Mouse (Mus musculus) lung, adult 2 months (tissue): ENCODE results near the gene Arv1. TPM values are rescaled to one million over a fixed set of nuclear protein-coding genes. Genes with fewer than 3 reads are reported as not detected.

Experiments used
- DNase-seq: peaks from one replicate; pipeline ENCODE4 v3.0.0; 2022
- H3K4me1 ChIP-seq: fragments of 200-500 bp; 2 replicates; pipeline ENCODE4 v1.6.1; 2011; ENCODE audit warnings: low read length; ENCODE audit not compliant: control insufficient read depth, insufficient read depth
- H3K4me3 ChIP-seq: fragments of 200-500 bp; replicated peaks from 2 replicates; pipeline ENCODE3; 2011; ENCODE audit warnings: low read depth, mild to moderate bottlenecking, control low read depth, low read length; ENCODE audit errors: extremely low read depth
- CTCF ChIP-seq: fragments of 200-500 bp; IDR thresholded peaks from 2 replicates; pipeline ENCODE4 v1.5.1; 2011; ENCODE audit warnings: mild to moderate bottlenecking, low read length, control low read depth; ENCODE audit not compliant: insufficient read depth
- POLR2A ChIP-seq: fragments of 200-500 bp; IDR thresholded peaks from 2 replicates; pipeline ENCODE4 v1.6.1; 2011; ENCODE audit warnings: low read depth, mild to moderate bottlenecking, control low read depth, low read length, borderline replicate concordance; ENCODE audit errors: extremely low read depth
- WGBS: fragments of 180-500 bp; shearing (Covaris S2); methylation state at CpG from one replicate; pipeline ENCODE4 v1.1.7; 2018; 5-methylcytosine and 5-hydroxymethylcytosine counted together
- polyA plus RNA-seq: library from polyadenylated mRNA; depleted of rRNA; stranded (reverse); fragments of >200 nt; gene quantifications from 2 replicates; pipeline ENCODE4 v1.2.3, GENCODE M21; 2012; rRNA removed

The Arv1 gene
- polyA plus RNA-seq, 1 experiment: 15.6 TPM

DNA sequence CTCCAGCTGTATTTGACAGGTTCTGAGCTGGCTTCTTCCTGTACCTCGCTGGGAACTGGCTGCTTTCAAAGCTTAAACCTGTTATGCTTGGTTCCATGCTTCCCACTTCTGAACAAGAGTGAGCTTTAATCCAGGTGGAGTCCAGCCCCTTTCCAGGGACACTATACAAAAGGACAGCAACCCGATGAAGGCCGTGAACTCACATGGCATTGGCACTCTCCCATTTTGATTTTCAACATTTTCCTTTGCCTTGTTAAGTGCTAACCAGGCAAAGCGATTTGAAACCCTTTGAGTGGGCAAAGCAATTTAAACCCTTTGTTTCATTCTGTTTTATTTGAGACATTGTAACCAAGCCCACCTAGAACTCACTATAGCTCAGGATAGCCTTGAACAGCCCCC lies 32.9 kb downstream of the Arv1 start:
- no peak for TF ChIP-seq CTCF
- TF ChIP-seq POLR2A: no peak
- Histone ChIP-seq H3K4me1 (peaks cover 6% of the 10 kb centered on the region; the same call in 1 of the 2 replicates), H3K4me3 (no peak overlapping the region)
- DNase-seq: no peak
- 31% methylated on average over 4 of the region's 4 CpGs for WGBS

DNA sequence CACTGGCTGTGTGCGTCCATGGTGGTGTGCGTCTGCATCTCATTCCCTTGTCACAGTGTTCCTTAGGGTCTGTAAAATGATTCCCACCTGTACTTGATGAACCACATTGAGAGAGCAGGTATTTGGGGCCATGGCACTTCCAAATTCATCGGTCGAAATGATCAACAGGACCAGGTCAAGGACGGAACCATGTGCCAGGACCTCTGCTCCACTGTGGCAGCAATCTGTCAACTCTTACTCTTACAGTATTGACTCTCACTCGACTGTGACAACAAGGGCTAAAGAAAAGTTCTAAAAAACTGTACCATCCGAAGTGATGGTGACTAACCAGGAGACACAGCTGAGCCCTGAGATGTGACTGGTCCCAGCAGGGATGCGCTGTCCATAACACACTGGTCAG lies 33.5 kb downstream of the Arv1 start:
- Histone ChIP-seq H3K4me3 (no peak overlapping the region), H3K4me1 (peaks cover 6% of the 10 kb centered on the region; the same call in 1 of the 2 replicates)
- no peak for DNase-seq
- TF ChIP-seq POLR2A (no peak), CTCF (no peak)
- WGBS: 73% methylated on average over 8 of the region's 8 CpGs

DNA sequence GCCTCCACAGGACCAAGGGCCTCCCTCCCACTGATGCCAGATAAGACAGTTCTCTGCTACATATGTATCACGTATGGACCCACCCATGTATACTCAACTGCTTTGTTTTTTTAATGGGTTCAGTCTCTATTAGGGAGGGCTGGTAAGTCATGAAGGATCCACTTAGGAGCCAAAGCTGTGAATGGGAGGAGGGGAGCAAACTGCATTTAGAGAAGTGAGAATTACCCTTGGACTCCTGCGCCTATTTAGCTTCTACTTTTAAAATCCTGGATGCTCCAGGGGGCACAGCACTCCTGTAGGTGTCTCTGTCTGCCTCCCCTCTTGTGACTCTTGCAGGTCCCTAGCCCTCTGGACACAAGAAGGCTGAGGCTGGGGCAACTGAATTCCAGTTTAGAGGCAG lies 34.2 kb downstream of the Arv1 start:
- 65% methylated on average over 2 of the region's 2 CpGs for WGBS
- H3K4me1 ChIP-seq: peaks cover 4% of the 10 kb centered on the region; the same call in 1 of the 2 replicates
- no peak for TF ChIP-seq POLR2A
- no peak for TF ChIP-seq CTCF
- no peak overlapping the region for H3K4me3 ChIP-seq
- no peak for DNase-seq

DNA sequence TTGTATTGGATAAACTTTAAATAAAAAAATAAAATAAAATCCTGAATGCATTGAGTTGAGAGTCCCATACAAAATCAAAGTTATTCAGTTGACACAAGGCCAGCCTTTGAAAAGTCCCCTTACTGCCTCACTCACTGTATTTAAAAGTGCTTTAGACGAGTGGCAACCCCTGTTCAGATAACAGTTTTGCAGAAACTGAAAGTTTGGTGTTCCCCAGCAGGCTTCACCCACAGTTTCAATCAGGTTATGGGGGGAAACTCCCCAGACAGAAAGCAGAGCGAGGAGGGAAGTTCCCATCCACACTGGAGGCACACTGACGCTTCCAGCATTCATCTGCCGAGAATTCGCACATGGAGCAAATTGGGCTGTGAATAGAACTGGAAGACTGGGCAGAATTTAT lies 34.7 kb downstream of the Arv1 start:
- TF ChIP-seq CTCF: no peak
- no peak for TF ChIP-seq POLR2A
- H3K4me1 ChIP-seq: peaks cover 3% of the 10 kb centered on the region; the same call in 1 of the 2 replicates
- no peak for DNase-seq

DNA sequence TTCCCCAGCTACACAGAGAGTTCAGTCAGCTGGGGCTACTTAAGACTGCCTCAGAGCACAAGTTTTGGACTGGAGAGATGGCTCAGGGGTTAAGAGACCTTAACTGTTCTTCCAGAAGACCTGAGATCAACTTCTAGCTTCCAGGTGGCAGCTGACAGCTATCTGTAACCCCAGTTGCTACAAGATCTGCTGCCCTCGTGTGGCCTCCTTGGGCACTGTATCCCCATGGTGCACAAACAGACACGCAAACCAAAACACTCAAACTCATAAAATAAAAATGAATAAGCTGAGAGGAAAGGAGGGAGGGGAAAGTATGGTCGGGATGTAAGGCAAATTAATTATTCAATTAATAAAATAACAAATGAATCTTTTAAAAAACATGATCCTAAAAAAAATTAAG lies 36.6 kb downstream of the Arv1 start:
- Histone ChIP-seq H3K4me1 (no peaks in the 10 kb centered on the region), H3K4me3 (no peak overlapping the region)
- TF ChIP-seq CTCF (peak; percentile 63), POLR2A (no peak)
- DNase-seq: peak; percentile 26
- 34% methylated on average over 3 of the region's 3 CpGs for WGBS

More for the DNA sequence above, 34.7 kb downstream of the Arv1 start:
- H3K4me3 ChIP-seq: no peak overlapping the region
- 58% methylated on average over 5 of the region's 5 CpGs for WGBS

DNA sequence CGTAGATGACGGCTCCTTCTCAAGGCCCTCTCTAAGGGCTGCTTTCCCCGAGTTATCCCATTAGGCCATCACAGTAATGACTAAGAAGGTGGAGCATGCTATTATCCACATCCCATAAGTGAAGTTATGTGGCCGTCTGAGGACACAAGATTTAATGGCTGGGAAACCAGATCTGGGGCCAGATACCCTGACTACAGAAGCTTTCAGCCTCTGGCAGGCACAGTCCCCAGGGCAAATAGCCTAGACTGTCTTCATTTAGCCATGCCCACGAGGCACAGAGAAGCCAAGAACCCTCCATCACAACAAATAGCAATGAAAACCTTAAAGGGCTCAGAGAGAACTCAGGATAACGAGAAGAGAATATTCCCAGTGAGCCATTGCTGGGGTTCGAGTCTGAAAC lies 41.1 kb downstream of the Arv1 start:
- WGBS: 66% methylated on average over 7 of the region's 7 CpGs
- DNase-seq: no peak

DNA sequence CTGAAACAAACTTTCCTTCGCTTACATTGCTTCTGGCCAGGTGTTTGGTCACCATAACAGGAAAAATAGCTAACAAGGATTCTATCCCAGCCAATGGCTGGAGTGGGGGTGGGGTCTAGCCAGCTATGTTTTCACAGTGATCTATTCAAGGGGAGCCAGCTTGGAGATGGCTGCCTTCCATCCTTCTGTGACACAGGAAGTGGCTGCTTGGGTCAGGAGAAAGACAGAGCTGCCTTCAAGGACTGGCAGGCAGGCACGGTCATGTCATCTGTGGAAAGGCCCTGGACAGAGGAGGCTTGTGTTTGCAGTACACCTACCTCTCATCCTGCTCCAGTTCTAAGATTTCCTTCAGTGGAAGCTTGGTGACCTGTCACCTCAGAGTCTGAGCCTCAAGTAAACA lies 50.5 kb downstream of the Arv1 start:
- TF ChIP-seq POLR2A: no peak
- no peak for TF ChIP-seq CTCF
- DNase-seq: no peak
- 46% methylated on average over 2 of the region's 2 CpGs for WGBS
- Histone ChIP-seq H3K4me1 (no peaks in the 10 kb centered on the region), H3K4me3 (no peak overlapping the region)

More for the DNA sequence above, 41.1 kb downstream of the Arv1 start:
- Histone ChIP-seq H3K4me3 (no peak overlapping the region), H3K4me1 (no peaks in the 10 kb centered on the region)
- TF ChIP-seq CTCF (no peak), POLR2A (no peak)

DNA sequence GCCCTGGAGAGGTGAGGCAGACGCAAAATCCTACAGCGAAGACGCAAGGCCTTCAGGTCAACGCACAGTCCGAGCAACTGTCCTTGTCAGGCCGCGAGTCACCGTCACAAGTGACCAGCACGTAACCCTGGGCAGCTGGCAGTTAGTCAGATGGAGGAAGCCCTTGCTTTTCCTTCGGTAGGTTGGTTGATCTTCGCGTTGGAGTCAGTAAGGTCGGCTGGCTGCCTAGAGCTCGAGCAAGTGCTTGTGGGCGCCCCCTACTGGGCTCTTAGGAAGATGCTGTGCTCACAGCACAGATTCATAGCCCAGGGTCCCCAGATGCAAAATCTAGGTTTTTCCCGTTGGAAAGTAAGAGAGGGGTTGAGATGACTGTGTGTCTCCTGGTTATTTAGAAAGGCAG lies 53.8 kb downstream of the Arv1 start:
- WGBS: 17% methylated on average over 16 of the region's 16 CpGs

DNA sequence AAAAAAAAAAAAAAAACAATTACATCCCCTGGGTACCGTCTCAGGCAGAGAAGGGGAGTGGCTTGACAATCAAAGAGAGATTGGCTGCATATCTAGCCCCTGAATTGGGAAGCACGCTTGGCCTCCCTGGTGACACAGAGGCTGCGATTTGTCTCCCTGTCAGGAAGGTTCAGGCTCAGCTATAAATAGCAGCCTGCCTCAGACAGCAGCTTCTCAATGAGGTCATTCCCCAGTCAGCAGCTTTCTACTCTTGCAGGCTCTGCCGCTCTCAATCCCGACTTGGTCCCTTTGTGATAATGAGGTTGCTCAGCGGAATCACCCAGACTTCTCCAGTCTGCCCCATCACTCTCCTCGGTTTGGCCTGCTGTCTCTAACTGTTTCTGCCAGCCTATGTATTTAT lies 58.3 kb downstream of the Arv1 start:
- no peak for TF ChIP-seq CTCF
- no peak for TF ChIP-seq POLR2A
- Histone ChIP-seq H3K4me3 (no peak overlapping the region), H3K4me1 (no peaks in the 10 kb centered on the region)
- 6% methylated on average over 7 of the region's 7 CpGs for WGBS
- no peak for DNase-seq

More for the DNA sequence above, 53.8 kb downstream of the Arv1 start:
- DNase-seq: peak; percentile 52
- no peak overlapping the region for H3K4me3 ChIP-seq
- TF ChIP-seq CTCF: peak; percentile 66
- no peak for TF ChIP-seq POLR2A
- H3K4me1 ChIP-seq: no peaks in the 10 kb centered on the region

DNA sequence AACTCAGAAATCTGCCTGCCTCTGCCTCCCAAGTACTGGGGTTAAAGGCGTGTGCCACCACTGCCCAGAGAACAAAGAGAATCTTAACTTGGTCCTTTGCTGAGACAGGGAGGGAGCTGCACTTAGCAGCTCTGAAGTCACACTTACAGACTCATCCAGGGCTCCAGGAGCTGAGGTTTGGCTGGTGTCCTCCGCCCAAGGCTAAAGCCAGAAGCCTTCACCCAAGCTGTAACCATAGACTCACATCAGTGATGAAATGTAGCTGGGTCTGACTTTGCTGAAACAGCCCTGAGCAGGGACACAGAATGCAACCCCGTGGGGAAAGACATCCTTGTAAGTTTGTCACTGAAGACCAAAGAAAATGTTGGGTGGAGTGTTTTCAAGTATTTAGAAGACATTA lies 60.5 kb downstream of the Arv1 start:
- no peak for TF ChIP-seq CTCF
- no peak for TF ChIP-seq POLR2A
- DNase-seq: no peak
- Histone ChIP-seq H3K4me3 (no peak overlapping the region), H3K4me1 (no peaks in the 10 kb centered on the region)
- 74% methylated on average over 3 of the region's 3 CpGs for WGBS

DNA sequence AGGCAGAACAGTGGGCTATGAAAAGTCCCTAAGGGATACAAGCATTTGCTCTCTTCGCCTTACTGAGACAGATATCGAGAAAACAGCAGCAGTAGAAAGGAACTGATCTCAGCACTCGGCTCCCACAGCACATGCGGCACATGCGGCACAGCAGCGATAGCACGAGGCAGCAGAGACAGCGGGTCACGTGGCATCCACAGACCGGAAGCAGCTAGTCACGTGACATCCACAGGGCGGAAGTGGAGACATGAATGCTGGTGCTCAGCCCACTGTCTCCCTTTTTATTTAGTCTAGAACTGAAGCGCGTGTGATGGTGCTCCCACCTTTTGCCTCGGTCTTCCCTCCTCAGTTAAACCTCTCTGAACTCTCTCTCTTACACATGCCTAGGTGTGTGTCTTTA lies 61.3 kb downstream of the Arv1 start:
- no peaks in the 10 kb centered on the region for H3K4me1 ChIP-seq
- no peak for DNase-seq
- TF ChIP-seq CTCF: no peak
- 77% methylated on average over 15 of the region's 15 CpGs for WGBS
- H3K4me3 ChIP-seq: no peak overlapping the region

Other genes with a start within 250 kb of the Arv1 start
- gene Cog2, start 201.4 kb upstream of the Arv1 start, polyA plus RNA-seq: 14.5 and 17.9 TPM in 2 replicates
- gene Agt, start 152.4 kb upstream of the Arv1 start, polyA plus RNA-seq: 4.7 and 6.1 TPM in 2 replicates
- gene Capn9, start 146.0 kb upstream of the Arv1 start, polyA plus RNA-seq: 0.12 and 0.20 TPM in 2 replicates
- 63.4 and 85.4 TPM in 2 replicates for gene 2310022B05Rik, start 58.8 kb upstream of the Arv1 start, polyA plus RNA-seq
- gene Ttc13, start 156 bp upstream of the Arv1 start, polyA plus RNA-seq: 13.4 and 16.4 TPM in 2 replicates
- 4.0 and 4.9 TPM in 2 replicates for gene Fam89a, start 29.7 kb downstream of the Arv1 start, polyA plus RNA-seq
- 0.44 and 0.51 TPM in 2 replicates for gene Trim67, start 71.0 kb downstream of the Arv1 start, polyA plus RNA-seq
- gene Gnpat, start 140.9 kb downstream of the Arv1 start, polyA plus RNA-seq: 50.8 and 63.2 TPM in 2 replicates
- 9.0 and 11.3 TPM in 2 replicates for gene 2810004N23Rik, start 141.0 kb downstream of the Arv1 start, polyA plus RNA-seq
- gene Exoc8, start 175.6 kb downstream of the Arv1 start, polyA plus RNA-seq: 12.8 and 13.6 TPM in 2 replicates
- gene Sprtn, start 175.7 kb downstream of the Arv1 start, polyA plus RNA-seq: 13.6 and 17.8 TPM in 2 replicates
- 33.7 and 40.2 TPM in 2 replicates for gene Egln1, start 227.2 kb downstream of the Arv1 start, polyA plus RNA-seq